ENCODE assay signal across 11 mouse cellular contexts in the genomic region with DNA sequence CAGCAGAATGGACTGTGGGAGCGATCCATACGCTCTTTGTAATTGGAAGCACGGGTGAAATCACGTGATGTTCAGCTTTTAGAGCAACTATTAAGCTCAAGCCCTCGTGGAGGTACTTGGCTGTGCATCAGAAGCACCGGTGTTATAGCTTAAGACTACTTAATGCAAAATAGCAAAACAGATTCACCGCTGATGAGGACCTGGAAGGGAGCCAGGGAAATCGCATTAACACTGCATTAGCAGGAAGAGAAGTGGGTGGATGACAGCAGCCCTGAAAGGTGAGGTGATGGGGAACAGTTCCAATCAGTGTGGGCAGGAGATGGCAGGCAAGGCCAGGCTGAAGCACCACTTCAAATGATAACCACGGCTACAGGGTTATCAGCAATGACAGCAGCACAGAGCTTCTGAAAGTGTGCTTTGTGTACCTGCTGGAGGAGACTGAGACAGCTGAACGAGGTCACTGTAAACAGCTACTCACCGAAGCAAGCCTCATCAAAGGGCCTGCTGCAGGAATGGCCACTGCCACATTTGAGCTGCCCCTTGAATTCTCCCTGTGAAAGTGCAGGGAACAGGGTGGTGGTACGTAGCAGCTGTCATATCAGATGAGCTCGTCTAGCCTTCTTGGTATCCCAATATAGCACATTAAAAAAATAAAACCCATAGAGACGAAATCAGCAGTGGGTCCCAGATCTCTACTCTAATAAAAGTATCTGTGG. TPM values are rescaled to one million over a fixed set of nuclear protein-coding genes. Genes with fewer than 3 reads are reported as not detected.
DNase-seq lines count a peak whose midpoint lies in the region; ATAC-seq lines count a peak whose summit lies in the region.
"Had no signal": no experiment of that assay in that cellular context is flagged by ENCODE, and none has a peak within 500 bp of the region (broad histone marks: within the 10 kb centered on the region; RNA-seq: fewer than 3 reads in every experiment).

No protein-coding gene starts in this region.

- ATAC-seq in frontal cortex, adult (ENCODE audit: low TSS enrichment): peak; percentile 20; the same call in 1 of the 2 replicates
- ATAC-seq in neural tube, embryonic 12.5 days (ENCODE audit: low FRiP score, low read depth): peak; percentile 65

- H3K4me1 ChIP-seq in neural tube, embryonic 12.5 days: no peaks in the 10 kb centered on the region

- H3K4me2 ChIP-seq in neural tube, embryonic 12.5 days (replicated peaks): no peak overlapping the region

- H3K9ac ChIP-seq in neural tube, embryonic 12.5 days: no peak overlapping the region

- H3K27ac ChIP-seq in neural tube, embryonic 12.5 days: no peak overlapping the region

- H3K9me3 ChIP-seq in neural tube, embryonic 12.5 days: no peaks in the 10 kb centered on the region

- no peaks in the 10 kb centered on the region for H3K27me3 ChIP-seq in neural tube, embryonic 12.5 days (replicated peaks)

- 79% methylated on average over 14 of the region's 14 CpGs for WGBS in neural tube, embryonic 12.5 days

- no peaks in the 10 kb centered on the region for H3K36me3 ChIP-seq in neural tube, embryonic 12.5 days

- no peak overlapping the region for H3K4me3 ChIP-seq in neural tube, embryonic 12.5 days

- DNase-seq in frontal cortex, postnatal 25 days (ENCODE audit: low spot score in 2 of 2): no peak
- no peak for DNase-seq in neural tube, embryonic 10.5 days (ENCODE audit: extremely low spot score, low spot score)
- DNase-seq in gonadal fat pad, adult 2 months (ENCODE audit: low read depth): peak; percentile 59
- DNase-seq in retina, postnatal 7 days (ENCODE audit: low read depth, low spot score): peak; percentile 65
- no peak for DNase-seq in thymus, postnatal 0 days (ENCODE audit: low spot score)
- DNase-seq in kidney, postnatal 4 days: no peak
- DNase-seq: kidney, adult 11 months; thymus, adult 2 months had no signal

RNA-seq across cellular contexts. Expression of a gene that starts 20.1 kb away (rescaled TPM):
- polyA plus RNA-seq in neural tube, embryonic 12.5 days (2016; fragmentation: Nextera tagmentation; extraction: Ambion mirVana): 0.19 and 0.32 TPM in 2 replicates
- polyA plus RNA-seq in gonadal fat pad, adult 2 months (2012; rRNA removed): 0.09 TPM in 1 of 2 replicates, not detected in the other
- not detected in 2 replicates for polyA plus RNA-seq in thymus, postnatal 0 days (2015; fragmentation: Nextera tagmentation; extraction: Ambion mirVana)
- polyA plus RNA-seq: liver, adult 2 months; thymus, adult 2 months had no signal

Comparison
In these comparisons a context has a peak if more than half of its experiments do, and no peak if none do; other contexts are left out.
1. DNase-seq: peak in gonadal fat pad, adult 2 months (single experiment) and retina, postnatal 7 days (single experiment); none in frontal cortex, postnatal 25 days (0 of 2), neural tube, embryonic 10.5 days (single experiment), thymus, postnatal 0 days (single experiment) and kidney, postnatal 4 days (0 of 2).